Mouse (Mus musculus) right cerebral cortex, postnatal 36 days (tissue): Measurements from ENCODE around the gene Chrm3.

Source experiments
- DNase-seq, 2 experiments: peaks; one replicate each; pipeline ENCODE4 v3.0.0; 2022; ENCODE audit warnings: low spot score in 2 of 2, mixed read lengths in 1 of 2

The Chrm3 gene

DNA sequence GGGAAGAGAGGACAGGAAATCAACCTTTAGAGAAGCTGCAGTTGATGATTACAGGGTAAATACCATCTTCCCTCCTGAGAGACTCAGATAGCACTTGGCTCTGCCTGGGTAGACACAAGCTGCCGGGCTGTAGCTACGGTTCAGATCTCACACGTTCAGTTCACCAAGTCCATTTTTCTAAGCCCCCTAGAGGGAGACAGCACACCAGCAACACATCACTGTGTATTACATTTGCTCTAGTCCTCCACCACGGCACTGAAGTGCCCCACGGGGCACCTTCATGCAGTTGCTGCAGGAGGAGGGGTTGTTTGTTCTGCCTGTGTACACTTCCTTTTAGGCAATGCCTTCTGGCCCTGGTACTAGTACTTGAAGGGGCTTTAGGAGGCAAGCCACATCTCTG is 289.5 kb downstream of the Chrm3 start:
- peak; percentile 12 to 28 for DNase-seq

DNA sequence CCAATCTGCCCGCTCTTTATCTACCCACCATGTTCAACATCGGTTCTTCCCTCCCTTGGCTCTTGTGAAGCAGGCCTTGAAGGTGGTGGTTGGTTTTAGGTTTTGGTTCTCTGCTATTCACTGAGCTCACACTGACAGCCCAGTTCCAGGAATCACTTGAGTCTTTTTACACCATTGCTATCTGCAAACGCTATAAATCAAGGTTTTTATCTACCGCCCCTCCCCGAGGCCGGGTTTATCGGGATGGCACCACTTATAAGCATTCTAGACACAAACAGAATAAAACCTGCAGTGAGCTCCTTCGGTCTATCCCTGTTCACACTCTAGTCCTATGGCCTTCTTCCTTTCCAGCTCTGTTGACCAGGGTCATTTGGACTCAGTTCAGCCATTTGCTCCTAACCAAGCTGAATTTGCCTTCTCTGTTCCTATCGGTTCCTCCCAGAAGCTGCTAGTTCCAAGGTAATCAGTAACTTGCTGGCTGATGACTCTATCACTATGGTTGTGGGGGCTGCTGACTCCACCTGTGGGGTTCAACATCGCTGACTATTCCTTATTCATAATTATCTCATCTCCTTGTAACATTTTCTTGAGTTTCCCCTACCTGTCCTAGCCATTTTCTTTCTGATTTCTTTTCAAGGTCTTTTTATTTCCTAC is 291.6 kb downstream of the Chrm3 start:
- DNase-seq: no peak

DNA sequence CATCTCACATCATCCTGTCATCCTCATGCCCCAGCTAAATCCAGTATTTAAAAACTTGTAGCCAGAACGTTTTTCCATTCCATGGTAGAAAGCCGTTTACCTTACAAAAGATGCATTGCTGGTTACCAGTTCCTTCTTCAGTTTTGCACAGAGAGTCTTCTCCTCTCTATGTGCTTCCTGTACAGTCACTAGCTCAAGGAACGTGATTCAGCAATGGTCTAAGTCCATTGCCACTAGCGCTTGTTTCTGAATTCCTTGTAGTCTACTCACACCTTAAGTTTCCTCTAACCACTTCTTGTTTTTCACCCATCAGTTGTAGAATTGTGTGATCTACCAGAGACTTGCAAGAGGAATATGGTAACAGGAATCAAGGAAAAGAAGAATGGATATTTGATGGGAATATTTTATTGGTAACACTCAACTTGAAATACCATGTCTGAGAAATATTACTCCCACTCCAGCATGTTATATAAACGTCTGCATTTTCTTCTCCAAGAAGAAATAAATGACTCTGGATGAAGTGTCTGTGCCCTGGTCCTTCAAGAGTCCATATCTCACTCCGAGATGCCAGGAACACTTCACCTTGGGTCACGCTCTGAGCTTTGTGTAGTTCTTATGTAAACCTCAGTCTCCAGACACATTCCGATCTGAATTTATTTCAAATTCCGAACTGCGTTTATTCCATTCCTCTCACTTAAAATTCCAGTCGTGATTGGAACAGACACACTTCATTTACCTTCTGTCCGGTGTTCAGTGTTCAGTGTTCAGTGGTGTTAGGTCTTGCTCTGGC is 293.6 kb downstream of the Chrm3 start:
- no peak for DNase-seq

DNA sequence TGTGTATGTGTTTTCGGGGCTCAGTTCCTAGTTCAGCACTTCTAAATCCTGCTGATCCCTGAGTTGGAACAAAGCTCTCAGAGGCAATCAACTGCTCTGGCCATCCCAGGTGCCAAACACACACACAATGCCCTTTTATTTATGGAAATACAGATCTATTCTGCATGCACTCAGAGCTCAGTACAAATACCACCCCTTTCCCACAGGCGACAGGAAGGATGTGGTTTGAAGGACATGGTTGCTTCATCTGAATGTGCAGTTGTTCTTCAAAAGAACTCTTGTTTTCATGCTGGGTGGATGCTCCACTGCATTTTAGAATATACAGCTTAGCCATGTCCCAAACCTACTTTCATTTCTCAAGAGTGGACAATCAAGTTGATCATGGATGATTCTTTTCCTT is 294.9 kb downstream of the Chrm3 start:
- DNase-seq: no peak

DNA sequence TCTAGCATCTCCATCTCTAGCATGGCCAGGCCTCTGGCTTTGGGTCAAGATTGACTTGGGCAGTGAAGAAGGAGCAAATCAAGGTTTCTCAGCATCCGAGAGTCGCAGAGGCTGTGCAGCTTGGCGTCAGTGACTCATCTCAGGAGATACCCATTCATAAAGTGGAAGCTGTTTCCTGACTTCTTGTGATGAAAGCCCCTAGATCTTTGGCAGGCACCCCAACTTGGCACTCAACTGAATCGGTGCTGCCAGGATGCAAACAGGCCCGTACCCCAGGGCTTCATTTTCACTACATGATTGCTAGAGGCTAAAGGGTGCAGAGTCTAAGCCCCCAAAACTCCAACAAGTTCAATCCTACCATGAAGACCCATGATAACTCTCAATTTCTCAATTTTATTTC is 298.0 kb downstream of the Chrm3 start:
- DNase-seq: no peak

DNA sequence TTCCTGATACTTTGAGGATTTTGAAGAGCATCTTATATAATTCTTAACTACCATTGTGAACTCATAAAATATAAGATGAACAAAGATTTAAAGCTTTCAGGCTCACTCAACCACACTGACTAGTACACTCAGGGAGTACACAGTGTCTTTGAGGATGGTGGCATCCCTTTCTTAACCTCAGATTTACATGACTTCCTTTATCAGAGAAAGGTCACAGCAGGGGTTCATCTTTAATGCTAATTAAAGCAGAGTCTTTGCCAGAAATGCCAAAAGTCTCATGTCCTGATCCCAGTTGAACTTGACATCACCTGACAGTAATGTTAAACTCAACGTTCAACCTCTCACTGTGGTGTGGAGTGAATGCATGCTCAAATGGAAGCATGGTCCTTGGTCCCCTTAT is 301.7 kb downstream of the Chrm3 start:
- DNase-seq: no peak

DNA sequence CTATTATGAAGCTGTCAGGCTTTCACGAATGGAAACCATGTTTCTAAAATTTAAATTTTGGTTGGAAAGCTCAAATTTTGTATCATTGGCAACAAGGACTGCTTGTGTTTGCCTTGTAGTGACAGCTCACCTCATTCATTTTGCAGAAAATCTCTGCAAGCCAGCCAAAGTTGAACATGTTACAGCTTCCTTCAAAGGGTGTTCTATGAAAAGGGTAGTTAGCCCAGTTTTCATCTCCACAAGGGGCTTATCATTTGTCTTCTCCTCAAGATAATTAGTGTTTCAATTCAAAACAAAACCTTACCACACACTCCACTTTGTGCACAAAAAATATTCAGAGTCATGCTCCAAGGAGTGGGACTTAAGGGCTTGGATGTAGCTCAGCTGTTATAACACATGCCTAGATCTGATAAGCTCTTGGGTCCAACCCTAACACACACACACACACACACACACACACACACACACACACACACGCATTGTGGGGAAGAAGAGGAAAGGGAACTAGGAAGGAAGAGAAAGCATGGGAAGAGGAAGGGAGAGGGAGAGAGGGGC is 302.9 kb downstream of the Chrm3 start:
- no peak for DNase-seq

DNA sequence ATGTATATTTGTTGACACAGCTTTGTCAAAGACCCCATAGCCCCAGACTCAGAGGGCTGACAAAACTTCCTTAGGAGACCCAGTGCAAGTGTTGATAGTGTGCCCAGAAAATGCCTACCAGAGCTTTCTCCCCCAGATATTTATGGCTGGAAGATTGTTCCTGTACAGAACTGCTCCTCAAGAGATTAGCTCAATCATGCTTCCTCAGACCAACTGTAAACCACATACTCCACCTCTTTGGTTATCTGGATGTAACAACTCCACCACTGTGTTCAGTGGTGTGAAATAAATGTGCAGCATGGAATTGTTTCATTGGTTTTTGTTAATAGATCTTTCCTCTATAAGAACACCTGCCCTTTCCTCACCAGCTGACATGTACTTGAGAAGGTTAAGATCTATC is 306.6 kb downstream of the Chrm3 start:
- DNase-seq: no peak

DNA sequence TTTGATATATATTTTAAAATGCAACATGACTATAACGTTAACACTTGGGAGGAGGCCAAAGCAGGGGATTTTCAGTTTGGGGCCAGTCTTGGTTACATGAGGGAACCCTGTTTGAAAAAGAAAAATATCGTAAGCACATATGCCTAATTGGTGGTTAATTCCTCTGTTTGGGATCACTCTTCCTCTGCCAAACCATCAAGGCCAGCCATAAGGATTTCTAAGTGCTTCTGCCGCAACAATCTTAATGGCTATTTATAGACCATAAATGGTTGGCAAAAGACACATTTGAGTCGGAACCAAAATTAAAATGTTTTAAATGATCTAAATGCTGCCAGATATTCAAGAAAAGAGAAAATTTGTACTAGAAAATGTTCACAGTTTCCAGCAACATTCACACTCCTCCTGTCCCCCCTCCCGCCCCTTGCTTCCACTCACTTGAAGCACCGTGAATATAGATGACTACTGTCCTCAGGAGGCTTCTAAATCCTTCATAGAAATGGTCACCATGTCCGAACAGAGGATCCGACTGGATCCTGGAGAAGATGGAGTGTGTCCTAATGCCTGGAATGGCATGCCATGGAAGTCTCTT is 307.3 kb downstream of the Chrm3 start:
- no peak for DNase-seq

DNA sequence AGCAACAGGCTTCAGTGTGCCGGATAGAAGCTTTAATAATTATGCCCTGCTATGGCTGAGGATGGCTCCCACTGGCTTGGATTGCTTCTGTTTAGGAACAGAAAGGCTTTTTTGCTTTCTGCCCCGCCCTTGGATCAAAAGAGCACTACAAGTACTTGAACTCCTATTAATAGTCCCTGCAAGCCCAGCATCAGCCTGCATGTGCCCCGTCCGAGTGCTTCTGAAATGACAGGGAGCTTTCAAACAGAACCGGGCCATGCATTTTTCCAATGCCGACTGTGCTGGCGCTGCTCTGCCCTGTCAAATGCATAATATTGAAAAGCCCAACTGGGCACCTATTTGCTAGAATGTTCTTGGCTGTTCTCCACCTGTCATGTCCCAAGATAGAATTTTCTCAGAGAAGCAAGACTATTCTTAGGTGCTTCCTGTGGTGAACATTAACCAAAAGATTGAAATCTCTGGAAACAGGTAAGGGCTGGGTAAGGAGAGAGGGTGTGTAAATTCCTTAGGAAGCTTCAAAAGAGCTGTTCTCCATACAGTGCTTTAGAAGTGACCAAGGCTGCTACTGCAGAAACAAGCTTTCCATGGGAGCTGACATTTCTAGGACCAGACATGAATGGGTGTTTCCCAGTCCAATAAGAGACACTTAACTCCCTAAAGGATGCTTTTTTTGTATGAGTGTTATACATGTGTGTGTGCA is 314.8 kb downstream of the Chrm3 start:
- no peak for DNase-seq

DNA sequence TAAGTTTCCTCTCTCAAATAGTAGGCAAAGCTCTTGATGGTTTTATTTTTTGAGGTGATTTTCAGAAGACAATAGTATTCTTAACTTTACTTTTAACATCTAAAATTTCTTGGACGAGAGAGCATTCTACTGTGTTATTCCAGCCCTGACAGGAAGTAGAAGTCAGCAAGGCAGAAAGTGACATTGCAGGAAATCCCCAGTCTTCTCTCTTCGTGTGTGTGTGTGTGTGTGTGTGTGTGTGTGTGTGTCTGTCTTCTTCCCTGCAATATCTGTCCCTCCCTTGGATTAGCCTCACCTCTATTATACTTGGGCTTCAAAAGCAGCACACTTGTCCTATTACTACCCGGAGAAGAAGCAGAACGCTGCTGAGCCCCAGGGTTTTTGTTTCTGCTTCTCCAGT is 316.6 kb downstream of the Chrm3 start:
- DNase-seq: no peak

DNA sequence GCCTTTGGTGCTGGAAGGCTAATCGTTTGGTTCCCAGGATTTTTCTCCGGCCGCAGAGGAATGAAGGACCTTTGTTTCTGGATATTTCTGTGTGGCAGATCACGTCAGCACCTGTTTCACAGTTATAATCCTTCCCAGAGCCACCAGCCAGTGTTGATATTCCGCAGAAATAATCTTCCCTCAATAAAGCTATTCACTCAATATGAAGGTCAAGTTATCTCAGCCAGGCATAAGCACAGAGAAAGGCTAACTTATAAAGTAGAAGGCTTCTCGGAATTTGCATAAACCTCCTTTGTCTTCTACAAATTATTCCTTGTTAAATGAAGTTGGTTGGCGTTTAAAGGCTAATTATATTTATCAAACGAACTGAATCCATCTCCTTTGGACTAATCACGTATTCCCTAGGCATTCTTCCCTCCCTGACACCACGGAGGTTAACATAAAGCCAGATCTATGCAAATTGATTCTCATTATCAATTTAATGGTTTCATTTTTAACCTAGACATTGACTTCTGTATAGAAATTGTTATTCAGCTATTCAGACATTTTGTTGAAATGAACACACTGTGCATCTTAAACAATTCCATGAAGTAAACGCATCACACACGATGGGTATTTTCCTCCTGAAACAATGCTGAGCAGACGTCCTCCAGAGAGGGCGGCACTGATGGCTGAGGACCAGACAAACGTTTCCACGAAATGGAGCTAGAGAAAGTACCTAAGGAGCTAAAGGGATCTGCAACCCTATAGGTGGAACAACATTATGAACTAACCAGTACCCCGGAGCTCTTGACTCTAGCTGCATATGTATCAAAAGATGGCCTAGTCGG is 326.9 kb downstream of the Chrm3 start:
- DNase-seq: no peak

DNA sequence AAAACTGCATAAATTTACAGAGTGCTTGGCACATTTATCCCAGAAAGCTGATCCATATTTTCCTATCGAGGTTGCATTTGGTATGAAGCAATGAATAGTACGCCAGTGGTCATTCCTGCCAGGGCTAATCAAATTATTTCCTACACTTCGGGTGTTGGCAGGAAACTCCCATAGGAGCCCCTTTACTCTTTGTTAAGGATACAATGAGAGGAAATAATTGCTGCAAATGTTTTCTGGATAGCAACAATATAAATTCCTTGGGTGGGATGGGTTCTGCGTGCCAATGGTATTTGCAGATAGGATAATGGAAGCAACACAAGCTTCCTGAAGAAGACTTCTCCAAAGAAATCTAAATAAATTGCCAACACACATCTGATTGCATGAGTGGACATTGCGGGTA is 329.1 kb downstream of the Chrm3 start:
- DNase-seq: no peak

DNA sequence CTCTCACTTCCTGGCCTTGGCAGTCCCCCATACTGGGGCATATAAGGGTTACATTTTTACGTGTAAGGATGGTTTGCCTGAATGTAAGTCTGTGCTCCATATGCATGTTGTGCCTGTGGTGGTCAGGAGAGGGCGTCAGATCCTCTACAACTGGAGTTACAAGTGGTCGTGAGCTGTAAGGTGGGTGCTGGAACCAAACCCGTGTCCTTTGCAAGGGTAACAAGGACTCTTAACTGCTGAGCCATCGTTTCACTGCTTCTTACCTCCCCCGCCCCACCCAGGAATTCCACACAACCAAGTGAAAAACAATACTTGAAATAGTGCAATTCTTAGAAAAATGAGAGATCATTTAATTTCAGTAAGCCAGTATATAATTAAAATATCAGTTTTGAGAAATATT is 330.7 kb downstream of the Chrm3 start:
- no peak for DNase-seq

DNA sequence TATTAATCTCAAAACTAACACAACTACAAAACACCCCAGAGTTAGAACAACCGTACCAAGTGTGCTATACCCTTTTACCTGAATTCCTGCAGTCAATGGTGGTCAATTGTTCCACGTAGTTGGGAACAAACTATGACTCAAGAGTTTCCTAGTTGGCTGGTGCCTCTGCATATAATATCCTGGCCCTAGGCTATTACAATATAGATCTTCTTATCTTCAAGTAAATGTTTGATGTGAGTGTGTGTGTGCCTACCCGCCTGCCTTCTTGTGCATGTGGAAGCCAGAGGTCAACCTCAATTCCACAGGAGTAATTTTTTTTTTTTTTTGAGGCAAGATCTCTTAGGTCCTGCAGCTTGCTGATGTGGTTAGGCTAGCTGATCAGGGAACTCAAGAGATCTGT is 335.5 kb downstream of the Chrm3 start:
- no peak for DNase-seq

DNA sequence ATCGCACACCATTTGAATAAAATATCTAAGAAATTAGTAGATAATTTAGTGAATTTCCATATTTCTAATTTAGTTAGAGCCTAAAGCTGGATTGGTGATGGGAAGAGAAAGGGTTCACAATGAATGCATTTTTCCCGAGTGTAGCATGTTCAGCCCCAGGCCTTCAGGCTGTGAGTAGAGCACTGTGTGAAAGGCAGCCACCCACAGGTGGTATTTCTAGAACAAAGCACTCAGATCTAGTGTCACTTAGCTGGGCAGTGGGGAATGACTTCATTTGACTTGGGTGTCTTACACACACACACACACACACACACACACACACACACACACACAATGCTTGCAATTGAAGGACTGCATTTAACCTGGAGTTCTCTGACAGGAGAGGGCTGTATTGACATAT is 337.5 kb downstream of the Chrm3 start:
- peak in 1 of 2 experiments; percentile 6 for DNase-seq

DNA sequence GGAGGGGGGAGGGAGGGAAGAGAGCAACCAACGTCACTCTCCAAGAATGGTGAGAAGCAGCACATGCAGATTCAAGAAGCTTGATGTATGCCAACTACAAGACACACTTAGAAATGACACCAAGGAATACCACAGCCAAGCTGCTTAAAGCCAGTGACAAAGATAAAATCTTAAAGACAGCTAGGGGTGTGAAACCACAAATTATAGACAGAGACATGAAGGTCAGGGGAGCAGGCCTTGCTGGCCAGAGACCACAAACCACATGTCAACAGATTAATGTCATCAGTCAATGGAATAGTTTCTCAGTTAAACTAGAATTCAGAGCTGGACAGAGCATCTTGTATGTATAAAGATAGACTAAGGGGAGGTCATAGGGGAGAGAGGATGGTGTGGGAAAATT is 341.4 kb downstream of the Chrm3 start:
- no peak for DNase-seq

DNA sequence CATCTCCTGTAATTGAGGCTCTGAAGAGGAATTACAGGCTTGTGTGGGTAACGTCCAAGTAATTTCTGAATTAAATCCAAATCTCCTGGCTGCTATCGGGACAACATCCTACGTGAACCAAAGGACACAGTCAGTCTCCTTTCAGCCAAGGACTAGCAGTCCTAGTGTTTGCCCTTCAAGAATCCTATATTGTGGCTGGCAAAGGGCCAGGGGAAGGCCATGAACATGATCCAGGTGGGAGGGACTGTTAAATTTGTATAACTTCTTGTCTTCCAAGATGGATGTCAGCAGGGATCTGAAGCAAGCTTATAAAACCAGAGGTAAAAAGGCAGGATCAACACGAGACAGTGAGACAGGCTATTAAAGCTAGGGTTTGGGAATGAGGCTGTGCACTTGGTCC is 357.7 kb downstream of the Chrm3 start:
- DNase-seq: no peak

DNA sequence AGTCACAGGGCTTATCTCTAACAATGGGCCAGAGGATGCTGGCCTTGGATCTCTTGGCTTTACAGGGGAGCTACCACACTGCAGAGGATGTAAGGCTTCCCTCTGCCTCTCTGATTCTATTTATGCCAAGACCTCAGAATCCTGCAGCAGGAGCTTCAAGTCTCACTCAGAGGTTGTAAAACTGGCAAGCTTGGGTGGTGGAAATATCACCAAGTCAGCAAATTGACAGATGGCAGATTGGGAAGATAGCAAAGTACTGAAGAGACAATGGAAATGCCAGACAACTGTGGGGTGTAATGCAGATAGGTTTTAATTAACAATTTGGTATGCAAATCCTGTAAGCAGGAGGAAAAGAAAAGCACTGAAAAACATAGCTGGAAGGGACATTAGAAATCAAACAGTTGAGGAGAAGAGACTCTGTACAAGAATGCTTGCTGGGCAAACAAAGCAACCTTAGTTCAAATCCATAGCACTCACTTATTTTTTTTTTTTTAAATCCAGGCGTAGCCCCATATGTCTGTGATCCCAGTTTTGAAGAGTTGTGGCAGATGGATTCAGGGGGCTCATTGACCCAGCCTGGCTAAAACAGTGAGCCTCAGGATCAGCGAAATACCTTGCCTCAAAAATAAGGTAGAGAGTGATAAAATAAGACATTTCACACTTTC is 362.9 kb downstream of the Chrm3 start:
- no peak for DNase-seq

DNA sequence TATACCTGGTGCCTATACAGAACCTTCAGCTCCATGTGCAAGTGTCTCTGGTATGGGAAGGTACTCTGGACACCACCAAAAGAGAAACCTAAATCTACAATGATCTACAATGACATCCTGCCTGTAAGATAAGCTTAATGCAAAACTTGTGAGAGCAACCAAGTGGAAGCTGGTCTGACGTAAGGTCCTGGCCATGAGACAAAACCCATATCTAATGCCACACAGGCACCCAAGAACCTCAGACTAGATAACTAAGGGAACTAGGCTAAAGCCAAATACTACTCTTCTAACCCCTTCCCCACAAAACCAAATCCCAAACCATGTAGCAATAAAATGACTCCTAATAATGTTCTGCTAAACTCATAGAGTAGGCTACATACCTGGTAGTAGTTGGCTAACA is 364.8 kb downstream of the Chrm3 start:
- DNase-seq: no peak

DNA sequence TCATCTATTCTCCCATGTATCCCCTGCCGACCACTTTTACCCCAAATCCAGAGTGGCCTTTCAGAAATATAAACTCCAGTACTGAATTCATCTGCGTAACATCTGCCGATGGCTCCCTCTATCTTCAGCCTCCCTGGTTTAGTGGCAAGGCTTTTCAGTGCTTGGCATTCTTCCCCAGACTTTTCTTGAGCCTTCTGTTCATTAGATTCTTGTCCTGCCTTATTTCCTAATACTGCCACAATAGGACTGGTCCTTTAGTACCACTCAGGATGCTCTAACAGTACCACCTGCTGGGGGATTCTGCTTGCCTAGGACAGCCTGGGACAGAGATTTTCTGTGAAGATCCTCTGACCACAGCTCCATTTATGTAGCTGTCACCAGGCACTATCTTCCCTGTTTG is 367.1 kb downstream of the Chrm3 start:
- no peak for DNase-seq
